Mouse (Mus musculus): ENCODE results near the gene Clmn.

DNA sequence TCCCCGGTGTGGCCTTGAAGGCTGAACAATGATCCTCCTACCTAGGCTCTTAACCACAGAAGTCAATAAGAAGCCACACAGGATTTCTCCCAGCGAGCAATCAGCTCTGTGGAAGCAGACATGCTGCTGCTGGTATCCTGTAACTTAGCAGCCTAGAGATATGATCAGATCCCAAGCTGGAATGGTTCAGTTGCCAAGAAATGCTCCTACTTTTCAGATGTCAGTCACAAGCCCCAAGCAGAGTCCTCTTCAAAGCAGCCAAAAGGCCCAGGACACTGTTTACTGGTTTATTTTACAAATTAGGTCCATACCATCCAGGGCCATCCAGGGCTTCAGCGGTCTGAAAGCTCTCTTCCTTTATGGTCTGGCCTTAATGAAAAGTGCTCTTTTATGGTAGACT is 143.9 kb downstream of the Clmn start:
- TF ChIP-seq EP300 (IDR thresholded peaks at IDR 0.05; ENCODE audit: insufficient read depth, low read depth, low read length) = no peak
- TF ChIP-seq CTCF (IDR thresholded peaks at IDR 0.05) = no peak
- TF ChIP-seq POLR2A (IDR thresholded peaks at IDR 0.05; ENCODE audit: insufficient read depth, low read depth, low read length) = no peak

Measured in heart, adult 2 months (tissue).